Mouse (Mus musculus) myocyte (in vitro differentiated cells): ENCODE measurements around the gene Idh3a. TPM values are rescaled to one million over a fixed set of nuclear protein-coding genes. Genes with fewer than 3 reads are reported as not detected.

Experiments
- H3K27me3 ChIP-seq: one replicate; pipeline ENCODE4 v1.6.1; 2011; ENCODE audit not compliant: control insufficient read depth, insufficient read depth, insufficient read length
- H3K36me3 ChIP-seq: one replicate; pipeline ENCODE4 v1.6.1; 2011; ENCODE audit not compliant: control insufficient read depth, insufficient read depth
- H3K4me2 ChIP-seq: one replicate; pipeline ENCODE4 v1.6.1; 2011; ENCODE audit warnings: low read depth, control low read depth
- H3K4me3 ChIP-seq: one replicate; pipeline ENCODE4 v1.5.1; 2011; ENCODE audit warnings: mild to moderate bottlenecking, control low read depth, moderate library complexity
- H3K79me2 ChIP-seq: one replicate; pipeline ENCODE4 v1.6.1; 2011; ENCODE audit not compliant: control insufficient read depth, insufficient read depth
- H3ac ChIP-seq: one replicate; pipeline ENCODE4 v1.6.1; 2011; ENCODE audit not compliant: control insufficient read depth, insufficient read length
- CEBPB ChIP-seq: IDR thresholded peaks from 2 replicates; pipeline ENCODE4 v1.6.1; 2011; ENCODE audit warnings: mild to moderate bottlenecking, moderate library complexity; ENCODE audit not compliant: poor library complexity, insufficient read depth, severe bottlenecking
- E2F4 ChIP-seq: IDR thresholded peaks from one replicate; pipeline ENCODE4 v1.6.1; 2011; ENCODE audit warnings: mild to moderate bottlenecking, control low read depth, moderate library complexity; ENCODE audit not compliant: insufficient read depth
- MAX ChIP-seq: IDR thresholded peaks from one replicate; pipeline ENCODE4 v1.6.1; 2011; ENCODE audit warnings: low read depth, mild to moderate bottlenecking, control low read depth
- MYOD1 ChIP-seq, 3 experiments: IDR thresholded peaks; one replicate each; pipeline ENCODE4 v1.6.1; 2011; ENCODE audit warnings: control low read depth in 2 of 3, low read depth in 2 of 3, mild to moderate bottlenecking in 2 of 3, moderate library complexity in 1 of 3; ENCODE audit not compliant: insufficient read length in 2 of 3, control insufficient read depth in 1 of 3
- MYOG ChIP-seq, 3 experiments: IDR thresholded peaks; one replicate each; pipeline ENCODE4 v1.6.1; 2011; ENCODE audit warnings: control low read depth in 2 of 3, low read depth in 2 of 3, mild to moderate bottlenecking in 2 of 3; ENCODE audit not compliant: insufficient read length in 2 of 3, control insufficient read depth in 1 of 3, insufficient read depth in 1 of 3
- POLR2A ChIP-seq: IDR thresholded peaks from one replicate; pipeline ENCODE4 v1.6.1; 2011; ENCODE audit warnings: low read depth, mild to moderate bottlenecking, control low read depth, moderate library complexity; ENCODE audit not compliant: insufficient read length
- POLR2AphosphoS2 ChIP-seq: IDR thresholded peaks from one replicate; pipeline ENCODE4 v1.6.1; 2011; ENCODE audit warnings: low read depth, control low read depth; ENCODE audit not compliant: insufficient read length
- REST ChIP-seq: IDR thresholded peaks from one replicate; pipeline ENCODE4 v1.6.1; 2011; ENCODE audit warnings: mild to moderate bottlenecking, control low read depth, moderate library complexity; ENCODE audit not compliant: insufficient read depth, insufficient read length
- SRF ChIP-seq: IDR thresholded peaks from one replicate; pipeline ENCODE4 v1.6.1; 2011; ENCODE audit warnings: low read depth; ENCODE audit not compliant: control insufficient read depth, insufficient read length
- TCF12 ChIP-seq: IDR thresholded peaks from one replicate; pipeline ENCODE4 v1.6.1; 2011; ENCODE audit warnings: mild to moderate bottlenecking, control low read depth; ENCODE audit not compliant: poor library complexity, insufficient read depth, severe bottlenecking
- TCF3 ChIP-seq: IDR thresholded peaks from one replicate; pipeline ENCODE4 v1.6.1; 2011; ENCODE audit warnings: low read depth, control low read depth; ENCODE audit not compliant: insufficient read length
- USF1 ChIP-seq: IDR thresholded peaks from one replicate; pipeline ENCODE4 v1.6.1; 2011; ENCODE audit warnings: low read depth, mild to moderate bottlenecking, control low read depth, moderate library complexity
- polyA plus RNA-seq: library from polyadenylated mRNA; unstranded; fragments of >200 nt; fragmentation: generic; extraction: Trizol; gene quantifications from one replicate; pipeline ENCODE4 v1.2.1, GENCODE M21; 2012; ENCODE audit warnings: missing spikeins

The Idh3a gene
- polyA plus RNA-seq, 1 experiment, result 88.5 TPM

- no peak for TF ChIP-seq MYOG (IDR thresholded peaks at IDR 0.05; ENCODE audit: control insufficient read depth in 1 of 3, insufficient read depth in 1 of 3, insufficient read length in 2 of 3, low read depth in 2 of 3)
- TF ChIP-seq CEBPB, result no peak
- no peak for TF ChIP-seq MYOD1 (IDR thresholded peaks at IDR 0.05; ENCODE audit: control insufficient read depth in 1 of 3, insufficient read length in 2 of 3, low read depth in 2 of 3)
- no peak for TF ChIP-seq SRF
- no peak for TF ChIP-seq MAX
- TF ChIP-seq POLR2AphosphoS2, result no peak
- no peak for TF ChIP-seq POLR2A
- no peak for TF ChIP-seq E2F4
- TF ChIP-seq REST, result no peak
- TF ChIP-seq TCF12, result no peak
- H3K36me3 ChIP-seq, result no peaks in the 10 kb centered on the region
- no peaks in the 10 kb centered on the region for H3K79me2 ChIP-seq
- H3K27me3 ChIP-seq, result peaks cover 19% of the 10 kb centered on the region
- no peak within 1 kb of the TSS for H3K4me2 ChIP-seq
- no peak within 1 kb of the TSS for H3K4me3 ChIP-seq
- no peak within 1 kb of the TSS for H3ac ChIP-seq
These were observed 47.5 kb upstream of the Idh3a start, which contains the start of gene Sh2d7 for GRCm38 (mm10) chr9:54538684-54539083. Sh2d7 (plus strand) TSS chr9:54538984.

GRCm38 (mm10) chr9:54540801-54541200 is 45.3 kb upstream of the Idh3a start:
- Histone ChIP-seq H3ac (no peak overlapping the region), H3K4me2 (no peak overlapping the region), H3K79me2 (no peaks in the 10 kb centered on the region), H3K27me3 (peaks cover 9% of the 10 kb centered on the region), H3K36me3 (no peaks in the 10 kb centered on the region), H3K4me3 (no peak overlapping the region)
- no peak for TF ChIP-seq POLR2A
- TF ChIP-seq CEBPB, result no peak
- TF ChIP-seq MYOD1 (IDR thresholded peaks at IDR 0.05; ENCODE audit: control insufficient read depth in 1 of 3, insufficient read length in 2 of 3, low read depth in 2 of 3), result no peak
- TF ChIP-seq TCF3, result no peak
- TF ChIP-seq REST, result no peak
- TF ChIP-seq USF1, result no peak
- no peak for TF ChIP-seq SRF
- no peak for TF ChIP-seq E2F4
- no peak for TF ChIP-seq MAX
- no peak for TF ChIP-seq MYOG (IDR thresholded peaks at IDR 0.05; ENCODE audit: control insufficient read depth in 1 of 3, insufficient read depth in 1 of 3, insufficient read length in 2 of 3, low read depth in 2 of 3)
- no peak for TF ChIP-seq TCF12
- no peak for TF ChIP-seq POLR2AphosphoS2

- no peak overlapping the region for H3K4me2 ChIP-seq
- H3K4me3 ChIP-seq, result no peak overlapping the region
- TF ChIP-seq MYOD1 (IDR thresholded peaks at IDR 0.05; ENCODE audit: control insufficient read depth in 1 of 3, insufficient read length in 2 of 3, low read depth in 2 of 3) (no peak), MYOG (IDR thresholded peaks at IDR 0.05; ENCODE audit: control insufficient read depth in 1 of 3, insufficient read depth in 1 of 3, insufficient read length in 2 of 3, low read depth in 2 of 3) (no peak), SRF (no peak), MAX (no peak), USF1 (no peak), POLR2AphosphoS2 (no peak), E2F4 (no peak), TCF3 (no peak), POLR2A (no peak), CEBPB (no peak), TCF12 (no peak), REST (no peak)
- no peak overlapping the region for H3ac ChIP-seq
- peaks cover 4% of the 10 kb centered on the region for H3K27me3 ChIP-seq
- no peaks in the 10 kb centered on the region for H3K36me3 ChIP-seq
- H3K79me2 ChIP-seq, result no peaks in the 10 kb centered on the region
These were observed 41.8 kb upstream of the Idh3a start for GRCm38 (mm10) chr9:54544212-54544953.

GRCm38 (mm10) chr9:54544954-54545315 is 41.2 kb upstream of the Idh3a start:
- Histone ChIP-seq H3K27me3 (peaks cover 3% of the 10 kb centered on the region), H3ac (no peak overlapping the region), H3K4me2 (no peak overlapping the region), H3K36me3 (no peaks in the 10 kb centered on the region), H3K4me3 (no peak overlapping the region), H3K79me2 (no peaks in the 10 kb centered on the region)
- TF ChIP-seq MYOG (IDR thresholded peaks at IDR 0.05; ENCODE audit: control insufficient read depth in 1 of 3, insufficient read depth in 1 of 3, insufficient read length in 2 of 3, low read depth in 2 of 3), result no peak
- no peak for TF ChIP-seq E2F4
- TF ChIP-seq TCF3, result no peak
- TF ChIP-seq SRF, result no peak
- no peak for TF ChIP-seq USF1
- TF ChIP-seq REST, result no peak
- TF ChIP-seq POLR2AphosphoS2, result no peak
- no peak for TF ChIP-seq MAX
- TF ChIP-seq MYOD1 (IDR thresholded peaks at IDR 0.05; ENCODE audit: control insufficient read depth in 1 of 3, insufficient read length in 2 of 3, low read depth in 2 of 3), result no peak
- TF ChIP-seq POLR2A, result no peak
- TF ChIP-seq CEBPB, result no peak
- TF ChIP-seq TCF12, result no peak
